Mouse (Mus musculus) CH12.LX (cell line): ENCODE measurements around the gene Lim2. TPM values are rescaled to one million over a fixed set of nuclear protein-coding genes. Genes with fewer than 3 reads are reported as not detected.

Source experiments
- DNase-seq: peaks from one replicate; pipeline ENCODE4 v3.0.0-alpha.2; 2013; ENCODE audit errors: extremely low read depth
- H3K27ac ChIP-seq: 2 replicates; pipeline ENCODE4 v1.5.1; 2012; ENCODE audit warnings: low read depth, mild to moderate bottlenecking, control low read depth, moderate library complexity; ENCODE audit not compliant: insufficient read depth
- H3K27me3 ChIP-seq: replicated peaks from 2 replicates; pipeline ENCODE3; 2012; ENCODE audit warnings: inconsistent platforms
- H3K36me3 ChIP-seq, 2 experiments: replicated peaks in 1 of 2; 2 replicates each; pipeline versions ENCODE3 to v1.6.1; 2012; ENCODE audit warnings: inconsistent platforms in 1 of 2, low read length in 1 of 2, mild to moderate bottlenecking in 1 of 2, mixed read lengths in 1 of 2, moderate library complexity in 1 of 2; ENCODE audit not compliant: control insufficient read depth in 1 of 2, insufficient read depth in 1 of 2
- H3K4me1 ChIP-seq, 2 experiments: 2 replicates each; pipeline ENCODE4 v1.6.1; 2012; ENCODE audit warnings: inconsistent platforms in 1 of 2, moderate library complexity in 1 of 2; ENCODE audit not compliant: insufficient read depth in 2 of 2, control insufficient read depth in 1 of 2
- H3K4me2 ChIP-seq: 2 replicates; pipeline ENCODE4 v1.6.1; 2012; ENCODE audit warnings: low read depth, mild to moderate bottlenecking, control low read depth; ENCODE audit not compliant: poor library complexity, insufficient read depth, severe bottlenecking
- H3K4me3 ChIP-seq, 3 experiments: fragments of 150-350 bp in 1 of 3; sonication (generic) in 1 of 3; replicated peaks in 1 of 3; 2 replicates each; pipeline versions ENCODE3 to v1.5.1; 2011 to 2012; ENCODE audit warnings: low read depth in 2 of 3, low read length in 2 of 3, mild to moderate bottlenecking in 2 of 3, moderate library complexity in 2 of 3, control low read depth in 1 of 3, improper control_type of control experiment in 1 of 3, inconsistent platforms in 1 of 3, mixed read lengths in 1 of 3; ENCODE audit not compliant: poor library complexity in 1 of 3
- H3K79me2 ChIP-seq: replicated peaks from 2 replicates; pipeline ENCODE4 v1.6.1; 2012; ENCODE audit warnings: mild to moderate bottlenecking, moderate library complexity; ENCODE audit not compliant: control insufficient read depth, poor library complexity, insufficient read depth, severe bottlenecking; ENCODE audit errors: extremely low read depth
- H3K9ac ChIP-seq: 2 replicates; pipeline ENCODE4 v1.6.1; 2012; ENCODE audit warnings: low read depth, mild to moderate bottlenecking, control low read depth, moderate library complexity; ENCODE audit not compliant: insufficient read depth
- H3K9me3 ChIP-seq: replicated peaks from 2 replicates; pipeline ENCODE3; 2012; ENCODE audit warnings: low read length, inconsistent platforms, mixed read lengths
- CTCF ChIP-seq, 2 experiments: IDR thresholded peaks in 1 of 2; conservative IDR thresholded peaks in 1 of 2; 2 replicates each; pipeline ENCODE4 v1.5.1; 2011 to 2012; ENCODE audit warnings: low read depth in 2 of 2, low read length in 2 of 2, improper control_type of control experiment in 1 of 2, inconsistent platforms in 1 of 2, mild to moderate bottlenecking in 1 of 2, moderate library complexity in 1 of 2
- ELF1 ChIP-seq: IDR thresholded peaks from 2 replicates; pipeline ENCODE4 v1.6.1; 2014; ENCODE audit warnings: low read depth, mild to moderate bottlenecking, inconsistent platforms, low read length, improper control_type of control experiment
- MAFK ChIP-seq: IDR thresholded peaks from 2 replicates; pipeline ENCODE4 v1.6.1; 2011; ENCODE audit warnings: low read length, improper control_type of control experiment; ENCODE audit not compliant: insufficient replicate concordance
- RAD21 ChIP-seq: IDR thresholded peaks from 2 replicates; pipeline ENCODE4 v1.6.1; 2011; ENCODE audit warnings: low read depth, mild to moderate bottlenecking, low read length, improper control_type of control experiment, moderate library complexity
- SMC3 ChIP-seq: IDR thresholded peaks from 2 replicates; pipeline ENCODE4 v1.6.1; 2011; ENCODE audit warnings: low read depth, low read length, improper control_type of control experiment
- ZNF384 ChIP-seq: IDR thresholded peaks from 2 replicates; pipeline ENCODE4 v1.6.1; 2012; ENCODE audit warnings: low read depth, low read length, improper control_type of control experiment, inconsistent platforms
- dilution Hi-C: fragments of 300-500 bp; cut with MboI; formaldehyde crosslinking; loops from 2 replicates; pipeline ENCODE4 v1.14.3; 2020; ENCODE audit warnings: low sequenced_read_pairs; ENCODE audit not compliant: extremely low pct_unique_long_range_greater_than_20kb, extremely low pct_ligation_motif_present
- in situ Hi-C: fragments of 300-500 bp; cut with MboI; formaldehyde crosslinking; loops from 3 replicates; pipeline ENCODE4 v1.14.3; 2019; ENCODE audit warnings: low sequenced_read_pairs, low pct_ligation_motif_present, low pct_unique_long_range_greater_than_20kb, mixed read lengths
- polyA plus RNA-seq: library from polyadenylated mRNA; unstranded; fragments of >175 nt; gene quantifications from 2 replicates; pipeline ENCODE4 v1.2.1, GENCODE M21; 2012; ENCODE audit warnings: low read depth; ENCODE audit not compliant: insufficient read length
- total RNA-seq, 2 experiments: library from RNA; depleted of rRNA; stranded (reverse); fragments of 300-350 nt in 1 of 2; fragments of >200 nt in 1 of 2; gene quantifications; 2 replicates each; pipeline ENCODE4 v1.2.3; 2012 to 2014

Lim2 gene
- total and polyA plus RNA-seq, 3 experiments = 0.10 TPM; not detected in 2

- Histone ChIP-seq H3K27ac (no peak overlapping the region), H3K9me3 (no peaks in the 10 kb centered on the region), H3K9ac (no peak overlapping the region), H3K27me3 (no peaks in the 10 kb centered on the region), H3K79me2 (no peaks in the 10 kb centered on the region; the same call in 1 of the 2 replicates), H3K36me3 (peaks cover 24 to 59% of the 10 kb centered on the region in 2 experiments), H3K4me1 (peaks cover 20 to 59% of the 10 kb centered on the region in 2 experiments), H3K4me2 (no peak overlapping the region), H3K4me3 (no peak overlapping the region)
- TF ChIP-seq ZNF384 (peak; percentile 69), CTCF (conservative IDR thresholded peaks at IDR 0.05 in 1 of 2, IDR thresholded peaks at IDR 0.05 in 1 of 2; ENCODE audit: low read depth in 2 of 2, low read length in 2 of 2) (no peak)
- DNase-seq = no peak
- dilution Hi-C loops = no loop called here
- in situ Hi-C loops = no loop called here
These were observed 22.3 kb downstream of the Lim2 start for GRCm38 (mm10) chr7:43449811-43450210.

DNA sequence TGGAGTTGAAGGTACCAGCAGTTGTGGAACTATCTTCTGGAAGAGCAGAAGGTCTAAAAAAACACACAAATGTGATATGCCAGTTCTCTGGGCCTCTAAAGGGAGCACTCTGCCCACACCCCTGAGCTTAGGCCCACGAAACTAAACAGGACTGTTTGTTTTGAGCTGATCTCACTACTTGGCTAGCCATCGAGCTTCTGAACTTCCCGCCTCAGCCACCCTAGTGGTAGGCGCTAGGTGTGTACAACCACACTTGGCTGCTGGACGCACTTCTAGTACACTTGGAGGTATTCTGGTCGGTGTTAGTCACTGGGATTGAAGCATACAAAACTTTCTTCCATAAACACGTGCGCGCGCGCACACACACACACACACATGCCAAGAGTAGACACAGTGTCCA lies 24.3 kb downstream of the Lim2 start:
- DNase-seq = no peak
- Histone ChIP-seq H3K4me2 (no peak overlapping the region), H3K4me1 (peaks cover 8 to 43% of the 10 kb centered on the region in 2 experiments), H3K27me3 (no peaks in the 10 kb centered on the region), H3K9me3 (no peaks in the 10 kb centered on the region), H3K36me3 (peaks cover 39 to 78% of the 10 kb centered on the region in 2 experiments), H3K27ac (no peak overlapping the region), H3K9ac (no peak overlapping the region), H3K79me2 (no peaks in the 10 kb centered on the region; the same call in 1 of the 2 replicates), H3K4me3 (no peak overlapping the region)
- 0 out of 4 replicates have a peak, but pooled peaks of 1 of the 2 experiments have one; percentile 6 for TF ChIP-seq CTCF (conservative IDR thresholded peaks at IDR 0.05 in 1 of 2, IDR thresholded peaks at IDR 0.05 in 1 of 2; ENCODE audit: low read depth in 2 of 2, low read length in 2 of 2)
- TF ChIP-seq ELF1 = no peak
- TF ChIP-seq ZNF384 = no peak
- dilution Hi-C loops (no loop called here), in situ Hi-C loops (no loop called here)

GRCm38 (mm10) chr7:43452609-43453008 lies 25.1 kb downstream of the Lim2 start:
- peaks cover 4 to 34% of the 10 kb centered on the region in 2 experiments; a peak in 3 of 4 replicates for H3K4me1 ChIP-seq
- no peak overlapping the region for H3K27ac ChIP-seq
- H3K4me2 ChIP-seq = no peak overlapping the region
- no peaks in the 10 kb centered on the region for H3K9me3 ChIP-seq
- in situ Hi-C loops (no loop called here), dilution Hi-C loops (no loop called here)
- H3K79me2 ChIP-seq = no peaks in the 10 kb centered on the region; the same call in 1 of the 2 replicates
- TF ChIP-seq SMC3 (peak; percentile 29; the same call in 1 of the 2 replicates), MAFK (no peak), CTCF (conservative IDR thresholded peaks at IDR 0.05 in 1 of 2, IDR thresholded peaks at IDR 0.05 in 1 of 2; ENCODE audit: low read depth in 2 of 2, low read length in 2 of 2) (peak; percentile 32 to 58; a peak in 3 of 4 replicates), RAD21 (peak; percentile 24)
- H3K36me3 ChIP-seq = peaks cover 47 to 81% of the 10 kb centered on the region in 2 experiments
- no peaks in the 10 kb centered on the region for H3K27me3 ChIP-seq
- DNase-seq = peak; percentile 52
- H3K9ac ChIP-seq = no peak overlapping the region
- no peak overlapping the region for H3K4me3 ChIP-seq
